Mouse (Mus musculus): ENCODE measurements around the gene Mrvi1.
A peak's percentile ranks its signal among the peaks of the same experiment; 100 is the strongest.

Gene Mrvi1

DNA sequence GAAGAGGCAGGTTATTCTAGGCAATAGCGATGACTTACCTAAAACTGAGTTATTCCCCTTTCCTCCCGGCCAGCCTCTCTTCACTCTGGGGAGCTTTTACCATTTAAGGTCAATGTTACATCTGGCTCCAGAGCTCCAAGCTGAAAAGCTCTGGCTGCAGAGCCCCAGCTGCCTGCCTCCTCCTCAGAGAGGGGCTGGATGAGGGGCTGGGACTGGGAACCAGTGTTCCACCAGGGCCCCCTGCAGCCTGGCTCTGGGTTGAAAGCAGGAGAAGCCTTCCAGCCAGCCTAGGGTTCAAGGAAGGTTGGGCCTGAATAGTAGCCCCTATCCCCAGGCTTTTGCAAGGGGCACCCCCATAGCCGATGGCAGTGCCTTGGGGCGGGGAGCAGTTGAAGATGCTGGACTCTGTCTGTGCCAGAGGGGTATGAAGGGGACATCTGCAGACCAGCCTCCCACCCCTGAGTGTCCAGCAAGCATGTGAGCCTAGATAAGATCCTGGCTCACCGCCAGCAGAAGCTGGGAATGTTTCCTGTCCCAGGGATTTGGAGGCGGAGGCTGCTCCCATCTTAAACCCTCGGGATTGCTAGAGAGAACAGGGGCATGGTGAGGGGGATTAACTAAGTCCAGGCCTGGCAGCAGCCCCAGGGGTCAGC, at the start of gene Mrvi1:
Mrvi1 (minus strand) TSS at position 409 of the 653 bp plus-strand sequence.
- DNase-seq (ENCODE audit: low spot score in 2 of 2), result peak; percentile 78

GRCm38 (mm10) chr7:111029046-111029553, 46.8 kb upstream of the Mrvi1 start:
- no peak for DNase-seq (ENCODE audit: low spot score in 2 of 2)

GRCm38 (mm10) chr7:111028281-111029045, 46.2 kb upstream of the Mrvi1 start, which contains the start of gene Ctr9:
Ctr9 (plus strand) TSS chr7:111028951.
- peak; percentile 92 to 95 for DNase-seq (ENCODE audit: low spot score in 2 of 2)

- DNase-seq (ENCODE audit: low spot score in 2 of 2), result no peak
Measured at GRCm38 (mm10) chr7:111024912-111025311, 42.7 kb upstream of the Mrvi1 start.

GRCm38 (mm10) chr7:111024068-111024594, 41.9 kb upstream of the Mrvi1 start:
- DNase-seq (ENCODE audit: low spot score in 2 of 2), result peak; percentile 28 to 31

GRCm38 (mm10) chr7:111020814-111021213, 38.6 kb upstream of the Mrvi1 start:
- DNase-seq (ENCODE audit: low spot score in 2 of 2), result no peak

DNA sequence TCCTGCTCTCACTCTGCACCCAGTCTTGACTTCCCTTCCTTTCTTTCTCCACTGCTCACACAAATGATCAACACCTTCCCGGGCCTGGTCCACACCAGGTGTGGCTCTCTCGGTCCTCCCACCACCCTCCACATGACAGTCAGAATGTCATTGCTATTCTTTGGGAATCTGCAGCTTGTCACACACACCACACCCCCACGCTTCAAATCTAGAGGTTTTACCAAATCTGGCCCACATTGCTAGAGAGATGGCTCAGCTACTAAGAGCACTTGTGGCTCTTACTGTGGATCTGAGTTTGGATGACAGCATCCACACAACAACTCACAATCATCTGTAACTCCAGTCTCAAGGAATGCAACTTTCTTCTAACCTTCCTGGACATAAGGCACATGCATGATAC, 34.7 kb upstream of the Mrvi1 start:
- no peak for DNase-seq (ENCODE audit: low spot score in 2 of 2)

DNA sequence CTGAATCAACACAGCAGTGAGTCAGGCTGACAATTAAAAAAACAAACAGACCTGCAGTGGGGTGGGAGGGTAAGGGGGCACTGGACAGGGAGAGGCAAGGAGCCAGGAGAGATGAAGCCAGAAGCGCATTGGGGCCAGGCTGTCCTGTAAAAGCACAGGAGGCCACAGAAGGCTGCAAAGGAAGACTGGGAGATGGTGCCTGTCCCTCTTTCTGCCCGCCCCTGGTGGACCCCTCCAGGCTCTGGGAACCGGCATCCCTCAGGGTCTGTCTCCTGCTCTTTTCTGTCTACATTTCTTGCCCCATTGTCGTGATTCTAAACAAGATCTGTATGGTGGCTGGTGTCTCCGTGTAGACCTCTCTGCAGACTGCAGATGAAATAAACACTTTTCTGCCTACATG, 33.5 kb upstream of the Mrvi1 start:
- DNase-seq (ENCODE audit: low spot score in 2 of 2), result no peak

DNA sequence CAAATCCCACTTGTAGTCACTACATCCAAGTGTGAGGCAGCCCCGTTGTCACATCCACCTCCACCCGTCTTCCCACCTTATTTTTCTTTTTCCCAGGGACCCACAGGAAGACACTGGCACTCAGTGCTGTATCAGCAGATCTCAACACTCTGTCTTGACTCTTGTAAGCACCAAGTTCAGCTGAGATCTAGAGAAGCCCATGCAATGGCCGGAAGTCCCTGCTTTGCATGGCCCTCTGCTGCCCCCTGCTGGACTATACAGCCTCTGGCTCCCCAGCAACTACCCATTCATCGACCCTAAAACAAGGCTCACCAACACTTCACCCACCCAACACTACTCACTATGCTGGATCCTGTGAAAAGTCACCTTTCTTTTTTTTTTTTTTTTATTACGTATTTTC, 32.6 kb upstream of the Mrvi1 start:
- peak; percentile 67 to 80 for DNase-seq (ENCODE audit: low spot score in 2 of 2)

DNA sequence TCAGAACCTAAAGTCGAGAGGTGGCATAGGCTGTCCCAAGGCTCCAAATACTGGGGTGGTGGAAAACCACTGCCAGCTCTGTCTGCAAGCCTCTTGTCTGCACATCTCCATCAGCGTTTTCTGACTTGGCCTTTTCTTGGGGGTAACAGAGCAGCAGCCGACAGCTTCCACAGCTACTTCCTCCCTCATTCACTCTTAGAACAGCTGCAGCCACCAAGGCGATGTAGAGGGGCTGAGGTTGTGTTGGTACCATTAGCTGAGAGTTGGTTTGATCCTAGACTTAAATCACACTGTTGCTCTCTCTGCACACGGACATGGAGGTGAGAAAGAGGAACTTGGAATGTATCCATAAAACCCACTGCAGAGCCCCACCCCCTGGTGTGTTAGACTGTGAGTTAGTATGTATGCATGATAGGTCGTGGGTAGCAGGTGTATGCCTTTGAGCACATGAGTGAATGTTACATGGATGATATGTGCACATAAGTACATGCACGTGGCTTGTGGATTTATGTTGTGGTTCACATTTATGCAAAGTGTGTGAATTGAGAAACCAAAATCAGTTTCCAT, 31.9 kb upstream of the Mrvi1 start:
- DNase-seq (ENCODE audit: low spot score in 2 of 2), result no peak

GRCm38 (mm10) chr7:111004136-111004840, 22.0 kb upstream of the Mrvi1 start:
- no peak for DNase-seq (ENCODE audit: low spot score in 2 of 2)

DNA sequence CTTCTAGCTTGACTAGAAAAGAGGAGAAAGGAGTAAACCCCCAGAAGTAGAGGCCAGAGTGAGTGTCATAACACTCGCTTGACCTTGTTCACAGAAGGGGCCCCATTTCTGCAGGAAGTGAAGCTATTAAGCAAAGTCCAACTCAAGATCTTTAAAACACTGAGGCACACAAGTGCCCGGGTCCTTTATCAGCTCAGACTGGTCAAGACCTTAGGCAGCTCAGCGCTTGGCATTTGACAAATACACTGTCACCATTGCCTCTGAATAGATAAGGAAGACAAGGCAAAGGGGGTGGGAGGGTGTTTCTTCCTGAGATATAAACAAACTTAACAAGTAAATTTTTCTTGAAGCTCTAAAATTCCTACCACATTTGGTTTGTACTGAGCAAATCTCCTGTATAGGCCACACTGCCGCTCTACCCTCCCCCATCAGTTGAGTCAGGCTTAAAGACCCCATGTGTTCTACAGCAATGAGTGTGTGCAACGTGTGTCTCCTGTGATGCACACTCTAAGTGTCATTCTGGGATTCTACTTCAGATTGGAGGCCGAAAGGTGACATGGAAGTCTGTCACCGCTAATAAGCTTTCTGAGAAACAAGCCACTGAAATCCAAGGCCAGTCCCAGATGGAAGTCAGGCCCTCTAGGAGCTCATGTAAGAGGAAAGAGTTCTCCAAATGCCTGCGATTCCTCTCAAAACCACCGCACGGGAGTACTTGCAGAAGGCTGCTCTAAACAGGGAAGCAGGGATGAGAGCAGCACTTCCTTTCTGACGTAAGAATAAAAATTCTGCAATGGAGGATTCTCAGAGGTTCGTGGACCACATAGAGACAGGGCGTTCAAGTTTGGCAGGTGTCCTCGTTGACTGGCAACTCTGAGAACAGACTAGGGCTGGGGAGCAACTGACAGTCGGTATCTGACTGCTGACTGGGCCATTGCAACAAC, 16.9 kb upstream of the Mrvi1 start:
- no peak for DNase-seq (ENCODE audit: low spot score in 2 of 2)

GRCm38 (mm10) chr7:110991221-110991494, 8.9 kb upstream of the Mrvi1 start:
- no peak for DNase-seq (ENCODE audit: low spot score in 2 of 2)

DNA sequence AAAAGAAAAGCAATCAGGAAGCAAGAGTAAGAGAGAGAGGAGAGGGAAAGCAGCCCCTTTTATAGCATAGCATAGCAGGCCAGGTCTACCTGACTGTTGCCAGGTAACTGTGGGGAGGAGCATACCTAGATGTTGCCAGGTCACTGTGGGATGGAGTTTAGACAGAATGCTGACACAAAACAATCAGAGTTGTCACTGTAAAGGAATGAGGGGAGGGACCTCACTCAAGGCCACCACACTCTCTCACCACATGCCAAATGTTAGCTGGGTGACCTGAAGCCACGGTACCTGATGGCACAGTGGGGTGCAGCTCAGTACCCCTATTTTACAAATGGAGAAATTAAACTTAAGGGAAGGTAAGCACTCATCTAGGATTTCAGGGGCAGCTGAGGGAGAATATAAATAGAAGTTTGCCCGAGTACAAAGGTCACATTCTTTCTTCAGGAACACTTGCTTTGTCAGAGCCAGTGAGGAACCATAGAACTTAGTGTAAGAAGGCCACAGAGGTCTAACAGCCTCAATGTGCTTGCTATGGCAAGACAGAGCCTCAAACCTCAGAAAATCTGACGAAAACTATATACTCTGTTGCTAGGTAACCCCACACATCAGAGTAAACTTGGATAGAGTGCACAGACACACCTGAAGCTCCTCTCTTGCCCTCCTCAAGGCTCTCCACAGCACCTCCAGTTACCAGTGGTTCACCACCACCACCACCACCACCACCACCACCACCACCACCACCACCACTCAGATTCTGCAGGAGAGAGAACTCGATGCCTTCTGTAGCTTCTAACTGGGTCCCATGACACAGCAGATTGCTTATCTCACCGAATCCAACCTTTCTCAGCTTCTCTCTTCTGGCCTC, 8.3 kb upstream of the Mrvi1 start:
- DNase-seq (ENCODE audit: low spot score in 2 of 2), result no peak

DNA sequence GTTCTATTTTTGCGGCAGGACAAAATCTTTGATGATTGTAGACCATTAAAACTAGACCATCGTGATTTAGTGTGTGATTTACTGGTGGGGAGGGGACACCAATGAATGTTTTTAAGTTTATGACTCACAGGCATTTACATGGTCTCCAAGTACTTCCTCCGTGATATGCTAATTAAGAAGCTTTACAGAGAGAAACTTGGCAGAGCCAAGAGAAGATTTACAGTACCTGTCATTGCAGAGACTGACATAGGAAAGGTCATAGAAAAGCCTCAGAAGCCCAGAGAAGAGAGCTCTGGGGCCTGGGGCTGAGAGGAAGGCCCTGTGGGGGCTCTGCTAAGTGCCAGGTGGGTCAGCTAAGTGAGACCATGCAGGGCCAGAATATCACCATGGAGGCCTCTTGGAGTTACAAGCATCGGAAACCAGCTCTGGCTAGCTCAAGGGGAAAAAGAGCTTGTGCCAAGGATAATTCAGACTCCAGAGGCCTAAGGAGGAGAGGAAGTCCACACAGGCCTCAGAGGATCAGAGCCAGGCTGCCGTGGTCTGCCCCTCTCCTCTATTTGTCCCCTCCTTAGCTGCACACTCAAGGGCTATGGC, 7.1 kb upstream of the Mrvi1 start:
- DNase-seq (ENCODE audit: low spot score in 2 of 2), result no peak

- DNase-seq (ENCODE audit: low spot score in 2 of 2), result no peak
Measured at GRCm38 (mm10) chr7:110988081-110988480, 5.8 kb upstream of the Mrvi1 start.

- peak; percentile 15 to 19 for DNase-seq (ENCODE audit: low spot score in 2 of 2)
Measured at GRCm38 (mm10) chr7:110985581-110986265, 3.5 kb upstream of the Mrvi1 start.

DNA sequence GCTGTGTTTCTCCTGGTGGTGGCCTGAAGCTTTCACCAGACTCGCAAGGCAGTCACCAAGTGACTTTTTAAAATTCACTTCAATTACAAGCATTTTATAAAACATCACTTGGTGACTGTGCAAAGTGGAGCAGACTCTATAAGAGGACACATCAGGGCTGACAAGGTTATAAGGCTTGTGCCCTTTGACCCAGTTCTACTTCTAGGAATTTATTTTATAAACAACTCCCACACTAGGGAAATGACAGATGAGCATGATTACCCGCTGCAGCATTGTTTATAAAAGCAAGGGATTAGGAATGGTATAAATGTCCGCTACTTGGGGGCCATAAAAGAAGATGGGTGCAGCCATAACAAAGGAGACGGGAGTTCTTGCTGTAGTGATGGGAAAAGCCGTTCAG, 1.4 kb upstream of the Mrvi1 start:
- no peak for DNase-seq (ENCODE audit: low spot score in 2 of 2)

- peak; percentile 29 to 32 for DNase-seq (ENCODE audit: low spot score in 2 of 2)
Measured at GRCm38 (mm10) chr7:110982764-110983163, 503 bp upstream of the Mrvi1 start.
